Mouse (Mus musculus) retina, postnatal 7 days (tissue): ENCODE measurements around the gene Spata45.
A peak's percentile ranks its signal among the peaks of the same experiment; 100 is the strongest.

Experiments used
- DNase-seq: peaks from one replicate; pipeline ENCODE4 v3.0.0-alpha.2; 2012; ENCODE audit warnings: low read depth, low spot score

The Spata45 gene

DNA sequence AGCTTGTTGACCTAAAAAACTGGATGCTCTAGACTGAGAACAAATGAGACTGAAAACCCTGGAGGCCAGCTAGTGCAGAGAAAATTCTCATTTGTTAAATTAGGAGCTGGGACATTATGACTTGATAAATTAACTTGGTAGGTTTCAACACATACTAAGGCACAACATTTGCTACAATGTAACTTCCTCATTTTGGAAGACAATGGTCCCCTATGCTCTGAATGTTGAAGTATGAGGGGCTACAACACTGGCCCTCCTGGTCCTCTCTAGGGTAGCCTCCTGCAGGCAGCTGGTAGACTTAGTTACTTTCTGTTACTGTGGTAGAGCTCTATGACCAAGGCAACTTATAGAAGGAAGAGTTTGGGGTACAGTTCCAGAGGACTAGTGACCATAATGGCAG, 4.9 kb downstream of the Spata45 start:
- no peak for DNase-seq

DNA sequence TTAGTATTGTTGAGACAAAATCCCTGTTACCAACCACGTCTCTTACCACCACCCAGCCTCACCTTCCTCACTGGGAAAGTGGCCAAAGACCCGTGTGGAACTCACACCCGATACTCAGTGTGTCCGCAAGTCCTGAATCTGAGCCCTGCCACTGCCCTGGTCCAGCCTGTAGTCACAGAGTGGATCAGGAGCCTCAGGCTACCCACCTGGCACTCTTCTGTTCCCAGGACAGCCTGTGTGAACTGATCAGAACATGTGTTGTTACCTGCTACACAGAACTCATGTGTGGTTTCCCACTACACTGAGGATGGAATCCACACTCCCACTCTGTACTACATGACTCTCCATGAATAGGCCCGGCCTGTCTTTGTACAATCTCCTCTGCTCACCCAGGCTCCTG, 5.7 kb downstream of the Spata45 start:
- no peak for DNase-seq

DNA sequence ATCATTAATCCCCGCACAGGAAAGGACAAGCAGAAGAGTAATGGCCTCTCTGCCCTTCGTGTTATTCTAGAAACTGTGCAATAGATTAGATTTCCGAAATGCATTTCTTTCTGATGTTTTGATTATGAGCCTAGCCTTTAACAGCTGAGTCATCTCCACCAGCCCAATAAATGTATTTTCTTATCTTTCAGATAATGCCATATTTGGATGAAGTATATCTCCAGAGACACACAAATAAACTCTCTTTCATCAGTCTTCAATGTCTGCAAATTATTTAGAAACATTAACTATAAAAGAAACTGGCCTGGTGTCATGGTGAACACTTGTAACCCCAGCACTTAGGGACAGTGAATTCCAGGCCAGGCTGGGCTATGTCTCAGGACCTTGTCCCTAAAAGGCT, 6.2 kb downstream of the Spata45 start:
- DNase-seq, result no peak

DNA sequence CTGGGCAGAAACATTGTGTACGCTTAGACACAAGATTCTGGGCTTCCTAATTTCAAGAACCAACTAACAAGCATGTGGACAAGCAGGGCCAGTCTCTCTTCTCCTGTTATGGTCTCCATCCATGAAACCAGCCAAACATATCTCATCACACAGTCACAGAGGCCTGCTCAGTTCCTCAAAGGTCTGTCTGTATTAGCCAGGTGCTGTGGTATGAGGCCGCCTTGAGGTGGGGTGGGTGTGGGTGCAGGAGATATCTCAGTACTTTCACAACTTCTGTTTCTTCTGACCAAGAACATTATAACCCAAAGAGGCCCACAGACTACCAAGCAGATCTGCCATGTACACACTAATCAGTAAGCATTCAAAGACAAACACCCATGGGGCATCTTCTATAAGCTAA, 8.8 kb downstream of the Spata45 start:
- DNase-seq, result no peak

DNA sequence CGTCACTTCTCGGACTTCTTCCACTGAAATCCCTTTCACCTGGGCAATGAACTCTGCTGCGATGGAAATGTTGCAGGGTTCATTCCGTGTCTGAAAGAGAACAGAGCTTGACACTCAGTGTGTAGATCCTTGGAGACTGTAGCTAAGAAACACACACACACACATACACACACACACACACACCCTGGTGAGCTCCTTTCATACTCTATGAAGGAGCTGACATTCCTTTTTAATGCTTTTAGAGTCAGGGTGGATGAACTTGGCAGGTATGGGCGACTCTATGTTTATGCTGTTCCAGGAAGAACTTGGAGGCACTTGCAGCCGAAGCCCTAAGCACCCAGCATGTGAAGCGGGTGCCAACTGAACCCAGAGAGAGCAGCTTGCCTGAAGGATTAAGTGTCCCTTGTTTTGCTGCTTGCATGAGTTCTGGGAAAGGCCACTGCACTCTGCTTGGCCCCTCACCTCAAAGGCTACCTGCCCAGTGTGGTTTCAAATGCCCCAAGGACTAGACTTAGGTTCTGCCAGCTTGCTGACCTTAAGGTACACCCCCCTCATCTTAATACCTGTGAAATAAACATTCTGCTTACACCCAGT, 9.9 kb downstream of the Spata45 start:
- no peak for DNase-seq

DNA sequence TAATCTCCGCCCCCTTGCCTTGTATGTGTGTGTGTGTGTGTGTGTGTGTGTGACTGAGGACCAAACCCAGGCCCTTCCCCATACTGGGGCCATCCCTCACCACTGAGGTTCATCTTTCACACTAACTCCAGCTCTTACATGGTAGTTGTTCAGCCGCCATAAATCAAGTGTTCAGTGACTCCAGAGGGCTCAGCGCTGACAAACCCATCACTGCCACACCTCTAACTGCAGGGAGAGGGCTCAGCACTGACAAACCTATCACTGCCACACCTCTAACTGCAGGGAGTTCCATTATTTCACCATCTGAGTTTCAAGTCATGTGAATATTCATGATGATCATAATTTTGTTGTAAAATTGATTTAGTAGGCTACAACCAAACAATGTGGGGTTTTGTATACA, 17.1 kb downstream of the Spata45 start:
- DNase-seq, result no peak

DNA sequence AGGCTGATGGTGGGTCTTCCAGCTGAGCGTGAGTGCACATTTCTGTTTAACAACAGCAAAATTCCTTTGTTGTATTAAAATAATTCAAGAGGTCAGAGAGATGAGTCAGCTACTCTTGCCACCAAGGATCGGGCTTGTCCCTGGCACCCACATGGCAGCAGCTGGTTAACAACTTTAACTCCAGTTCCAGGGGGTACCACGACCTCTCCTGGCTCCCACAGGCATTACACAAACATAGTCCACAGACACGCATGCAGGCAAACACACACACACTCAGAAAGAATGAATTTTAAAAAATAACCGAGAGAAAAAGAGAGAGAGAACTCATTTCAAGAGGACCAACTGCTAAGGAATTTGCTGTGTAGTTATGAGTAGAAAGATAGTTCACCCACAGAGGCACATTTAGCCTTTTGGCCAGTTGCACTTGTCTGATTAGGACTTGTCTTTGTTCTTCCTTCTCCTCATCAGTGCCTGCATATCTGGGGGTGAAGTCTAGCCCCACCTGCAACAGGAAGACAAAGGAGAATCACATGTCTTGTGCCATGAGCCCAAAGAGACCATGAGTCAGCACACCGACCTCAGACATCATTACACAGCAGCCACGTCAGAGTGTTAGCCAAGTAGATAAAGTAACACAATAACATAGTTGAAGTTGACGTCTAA, 18.6 kb downstream of the Spata45 start:
- no peak for DNase-seq

DNA sequence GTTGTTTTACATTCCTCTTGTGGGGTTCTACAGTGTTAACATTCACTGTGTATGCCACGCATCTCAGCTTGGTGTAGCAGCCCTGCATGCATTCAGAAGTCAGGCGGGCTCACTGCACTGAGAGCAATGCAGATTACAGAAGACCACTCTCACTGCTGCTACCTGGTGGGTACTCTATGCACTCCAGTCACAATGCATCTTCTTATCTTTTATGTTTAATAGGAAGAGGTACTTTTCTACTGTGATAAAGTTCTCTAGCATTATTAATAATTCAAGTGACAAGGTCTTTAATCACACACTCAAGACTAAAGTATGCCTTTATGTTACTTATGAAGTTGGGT, 19.1 kb downstream of the Spata45 start:
- no peak for DNase-seq

DNA sequence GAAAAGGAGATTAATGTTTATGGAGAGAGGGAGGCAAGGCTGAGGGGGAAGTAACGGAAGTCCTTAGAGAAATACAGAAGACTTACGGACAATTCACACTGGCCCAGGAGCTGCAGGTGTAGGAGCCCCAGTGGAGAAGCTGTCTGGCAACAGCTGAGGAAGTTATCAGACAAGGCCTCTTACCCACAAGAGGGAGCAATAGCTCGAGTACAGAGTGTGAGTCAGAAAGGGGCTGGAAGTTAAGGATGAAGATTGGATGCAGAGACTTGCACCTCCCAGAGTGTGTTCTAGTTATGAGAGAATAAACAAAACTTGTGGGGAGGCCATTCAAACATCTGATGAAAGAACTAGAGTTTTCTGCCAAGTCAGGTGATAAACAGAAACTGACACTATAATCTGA, 21.0 kb downstream of the Spata45 start:
- DNase-seq, result no peak

DNA sequence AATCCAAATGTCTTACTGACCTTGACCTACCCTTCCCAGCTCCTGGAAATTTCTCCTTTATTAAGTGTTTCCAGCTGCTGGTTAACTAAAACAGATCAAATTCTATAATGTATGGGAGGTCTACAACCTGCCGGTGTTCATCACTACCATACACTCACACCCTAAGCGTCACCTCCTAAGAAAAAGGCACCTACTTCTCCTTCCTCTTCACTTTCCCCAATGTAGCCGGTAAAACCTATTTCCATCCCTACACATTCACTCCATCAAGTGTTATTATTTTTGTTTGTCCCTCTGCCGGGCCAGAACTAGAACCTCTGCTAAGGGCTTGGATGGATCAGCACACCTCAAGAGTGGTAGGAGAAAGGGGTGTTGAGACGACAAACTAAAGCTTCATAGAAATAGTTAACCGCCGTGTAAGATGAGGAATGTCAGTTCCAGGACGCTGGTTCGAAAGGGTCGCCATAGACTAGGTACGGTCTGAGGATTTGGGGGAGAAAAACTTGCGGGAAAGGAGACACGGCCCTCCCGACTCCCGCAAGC, 25.9 kb downstream of the Spata45 start:
- no peak for DNase-seq

DNA sequence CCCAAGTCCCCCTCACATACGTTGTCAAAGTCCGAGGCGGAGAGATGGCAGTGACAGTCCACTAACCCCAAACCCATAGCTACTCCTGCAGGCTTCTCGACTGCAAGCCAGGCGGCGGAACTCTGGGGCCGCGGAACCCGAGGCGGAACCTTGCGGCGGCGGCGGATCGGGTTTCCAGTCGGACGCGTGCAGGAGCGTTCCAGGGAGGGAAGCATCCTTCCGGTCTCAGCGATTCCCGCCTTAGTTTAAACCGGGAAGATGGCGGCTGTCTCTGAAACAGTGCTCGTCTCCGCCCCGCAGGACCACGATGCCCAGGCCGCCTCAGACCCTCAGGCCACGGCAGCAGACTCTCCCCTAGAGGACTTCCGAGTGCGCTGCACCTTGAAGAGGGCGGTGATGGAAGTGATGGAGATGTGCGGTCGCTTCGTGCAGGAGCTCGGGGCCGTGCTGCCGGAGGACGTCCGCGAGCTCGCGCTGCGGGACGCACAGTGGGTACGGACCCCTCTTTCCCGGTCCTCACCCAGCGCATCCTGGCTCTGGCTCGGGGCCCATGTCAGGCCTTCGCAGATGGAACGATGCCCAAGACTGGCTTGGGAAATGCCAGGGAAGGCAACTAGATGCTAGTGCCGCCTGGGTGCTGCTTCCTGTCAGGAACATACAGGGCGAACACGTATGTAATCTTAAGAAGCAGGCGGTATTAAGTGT, 26.5 kb downstream of the Spata45 start, which contains the start of the genes Tatdn3 and Nsl1:
TSS of gene Tatdn3 (minus strand) at position 152 of the 705 bp plus-strand sequence.
TSS of gene Nsl1 (plus strand) at position 232 of the 705 bp plus-strand sequence.
- peak; percentile 84 for DNase-seq

DNA sequence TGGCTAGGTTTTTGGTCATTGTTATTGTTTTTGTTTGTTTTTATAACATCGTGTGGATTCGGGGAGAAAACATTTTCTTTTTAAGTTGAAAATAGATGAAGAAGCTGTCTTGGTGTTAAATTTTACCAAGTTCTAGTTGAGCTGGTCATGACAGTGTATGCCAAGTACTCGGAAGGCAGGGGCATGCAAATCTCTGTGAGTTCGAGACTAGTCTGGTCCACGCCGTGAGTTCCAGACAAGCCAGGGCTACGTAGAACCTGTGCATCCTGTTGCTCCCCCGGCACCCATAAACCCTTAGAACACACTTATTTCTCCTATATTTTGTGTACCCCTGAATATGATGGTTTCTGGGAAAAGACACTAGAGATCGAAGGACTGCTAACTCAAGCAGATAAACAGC, 27.3 kb downstream of the Spata45 start:
- no peak for DNase-seq

DNA sequence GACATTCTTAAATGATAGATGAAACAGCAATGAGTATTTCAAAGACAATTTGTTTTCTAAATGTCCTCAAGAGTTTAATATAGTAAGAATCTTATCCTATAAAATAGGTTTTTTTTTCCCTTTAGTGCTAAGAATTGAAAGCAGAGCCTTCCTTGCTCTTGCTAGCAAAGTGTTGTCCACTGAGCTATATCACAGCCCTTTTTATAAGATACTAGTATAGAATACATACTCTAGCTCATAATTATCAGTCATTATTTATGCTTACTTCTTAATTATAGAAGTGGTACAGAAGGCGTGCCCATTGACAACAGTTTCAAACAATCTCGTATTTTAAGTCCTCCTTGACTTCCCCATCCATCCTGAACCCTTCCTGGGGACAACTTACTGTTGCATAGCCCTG, 28.1 kb downstream of the Spata45 start:
- no peak for DNase-seq

DNA sequence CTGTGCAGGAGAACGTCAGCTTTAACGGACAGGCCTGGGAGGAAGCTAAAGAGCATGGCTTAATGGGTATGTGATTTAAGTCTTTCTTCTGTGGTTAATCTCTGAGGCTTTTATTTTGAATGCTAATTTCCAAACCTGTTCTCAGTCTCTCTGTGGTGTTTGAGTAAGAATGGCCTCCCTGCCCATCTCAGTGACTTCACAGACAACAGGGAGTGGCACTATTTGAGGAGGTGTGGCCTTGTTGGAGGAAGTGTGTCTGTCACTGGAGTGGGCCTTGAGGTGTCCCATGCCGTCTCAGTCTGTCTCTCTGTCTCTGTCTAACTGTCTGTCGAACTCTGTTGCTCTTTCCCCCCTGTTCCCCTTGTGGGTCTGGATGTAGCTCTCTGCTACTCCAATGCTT, 28.7 kb downstream of the Spata45 start:
- DNase-seq, result no peak

DNA sequence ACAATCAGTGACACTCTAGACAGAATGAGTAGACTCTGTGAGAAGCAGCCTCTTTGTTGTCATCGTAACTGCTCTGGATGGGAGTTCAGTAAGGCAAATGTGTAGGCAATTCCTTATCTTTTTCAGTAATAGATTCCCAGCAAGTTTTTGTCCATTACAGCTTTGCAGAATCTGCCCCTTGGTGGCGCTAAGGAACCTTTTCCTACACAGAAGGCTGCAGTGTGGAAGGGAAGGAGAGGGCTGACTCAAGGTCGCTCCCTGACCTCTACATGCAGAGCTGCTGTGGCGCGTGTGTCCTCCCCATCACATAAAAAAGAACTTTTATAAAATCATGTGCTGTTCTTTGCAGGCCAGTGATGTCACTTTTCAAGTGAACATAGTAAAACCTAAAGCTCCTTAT, 31.9 kb downstream of the Spata45 start:
- DNase-seq, result no peak

DNA sequence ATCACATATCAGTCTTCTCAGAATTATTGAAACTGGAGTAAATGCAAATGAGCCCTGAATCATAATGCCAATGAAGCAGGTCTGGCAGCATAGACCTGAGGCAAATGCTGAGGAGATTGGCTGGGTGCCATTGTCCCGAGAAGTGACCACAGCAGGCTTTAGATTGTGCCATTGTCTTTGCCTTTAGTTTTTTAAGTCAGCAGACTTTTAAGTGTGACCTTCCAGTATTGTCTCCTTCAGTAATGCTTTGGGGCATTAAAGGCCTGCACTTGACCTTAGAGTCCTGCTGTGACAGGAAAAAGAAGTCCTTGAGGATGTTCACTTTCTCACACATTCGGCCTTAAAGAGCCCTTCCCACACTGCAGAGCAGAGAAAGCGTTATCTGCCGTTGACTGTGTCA, 33.8 kb downstream of the Spata45 start:
- DNase-seq, result no peak

DNA sequence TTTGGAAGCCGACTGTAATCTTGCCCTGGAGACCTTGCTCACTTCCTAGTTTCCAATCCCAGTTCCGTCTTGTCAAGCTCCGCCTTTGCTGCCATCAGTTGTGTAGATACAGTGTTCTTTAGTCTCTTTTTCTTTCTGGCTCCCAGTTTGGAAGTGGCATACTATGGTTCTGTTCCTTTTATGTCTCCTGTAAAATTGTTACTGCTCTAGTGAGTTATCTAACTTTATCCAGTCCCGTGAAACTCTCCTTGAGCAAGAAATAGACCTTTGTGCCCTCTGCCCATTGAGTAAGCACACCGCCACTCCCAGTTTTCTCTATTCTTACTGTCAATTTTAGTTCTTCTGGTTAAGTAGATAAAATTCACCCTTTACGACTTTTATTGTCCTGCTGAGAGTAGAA, 35.2 kb downstream of the Spata45 start:
- no peak for DNase-seq

DNA sequence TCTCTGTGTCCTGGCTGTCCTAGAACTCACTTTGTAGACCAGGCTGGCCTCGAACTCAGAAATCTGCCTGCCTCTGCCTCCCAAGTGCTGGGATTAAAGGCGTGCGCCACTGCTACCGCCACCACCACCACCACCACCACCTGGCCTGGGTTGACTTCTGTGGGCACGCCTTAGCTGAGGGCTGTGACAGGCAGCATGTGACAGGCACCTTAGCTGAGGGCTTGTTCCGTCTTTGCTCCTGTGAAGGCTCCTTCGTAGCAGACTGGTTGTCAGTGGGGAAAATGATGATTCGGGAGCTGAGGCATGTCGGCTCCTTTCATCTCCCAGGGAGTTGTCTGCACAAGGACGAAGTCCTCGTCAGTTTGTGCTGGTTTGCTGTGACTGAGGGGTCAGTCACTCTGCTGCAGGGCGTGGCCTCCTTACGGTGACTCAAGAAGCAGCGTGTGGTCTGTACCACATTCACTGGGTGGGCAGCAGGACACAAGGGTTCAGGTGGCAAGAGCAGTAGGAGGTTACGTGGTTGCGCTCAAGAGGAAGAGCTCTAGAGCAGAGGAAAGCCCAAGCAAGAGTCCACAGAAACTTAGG, 36.0 kb downstream of the Spata45 start:
- no peak for DNase-seq

DNA sequence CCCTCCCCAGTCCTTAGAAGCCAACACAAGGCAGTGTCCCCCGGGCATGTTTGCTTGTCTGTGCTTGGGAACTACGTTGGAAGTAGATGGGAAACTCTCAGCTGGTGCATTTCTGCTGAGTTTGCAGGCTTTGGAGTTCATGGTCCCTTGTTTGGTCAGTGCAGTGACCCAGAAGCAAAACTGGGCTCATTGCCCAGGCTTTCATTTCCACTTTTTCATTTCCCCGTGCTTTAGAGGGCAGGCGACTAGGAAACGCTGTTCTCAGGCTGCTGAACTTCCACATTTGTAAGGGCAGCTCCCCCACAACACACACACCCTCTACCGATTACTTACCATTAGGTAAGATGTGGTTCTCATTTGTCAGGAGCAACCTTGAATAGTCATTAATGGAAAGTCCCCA, 36.6 kb downstream of the Spata45 start:
- DNase-seq, result no peak

DNA sequence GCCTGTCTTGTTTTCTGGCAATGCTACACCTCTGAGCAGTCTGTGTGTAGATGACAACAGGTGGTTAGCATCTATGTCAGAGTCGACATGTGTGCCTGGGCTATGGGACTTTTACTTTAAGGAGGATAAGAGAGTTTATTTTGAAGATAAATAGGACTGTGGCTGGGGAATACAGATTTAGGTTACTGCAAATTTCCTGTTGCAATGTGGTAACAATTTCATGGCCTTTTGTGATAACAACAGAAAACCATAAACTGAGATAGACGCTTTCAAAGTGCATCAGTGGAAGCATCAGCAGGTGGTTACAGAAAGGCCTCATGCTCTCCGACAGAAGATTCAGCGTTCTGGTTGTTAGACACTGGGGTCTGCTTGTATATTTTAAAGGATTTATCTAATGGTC, 37.0 kb downstream of the Spata45 start:
- DNase-seq, result no peak

DNA sequence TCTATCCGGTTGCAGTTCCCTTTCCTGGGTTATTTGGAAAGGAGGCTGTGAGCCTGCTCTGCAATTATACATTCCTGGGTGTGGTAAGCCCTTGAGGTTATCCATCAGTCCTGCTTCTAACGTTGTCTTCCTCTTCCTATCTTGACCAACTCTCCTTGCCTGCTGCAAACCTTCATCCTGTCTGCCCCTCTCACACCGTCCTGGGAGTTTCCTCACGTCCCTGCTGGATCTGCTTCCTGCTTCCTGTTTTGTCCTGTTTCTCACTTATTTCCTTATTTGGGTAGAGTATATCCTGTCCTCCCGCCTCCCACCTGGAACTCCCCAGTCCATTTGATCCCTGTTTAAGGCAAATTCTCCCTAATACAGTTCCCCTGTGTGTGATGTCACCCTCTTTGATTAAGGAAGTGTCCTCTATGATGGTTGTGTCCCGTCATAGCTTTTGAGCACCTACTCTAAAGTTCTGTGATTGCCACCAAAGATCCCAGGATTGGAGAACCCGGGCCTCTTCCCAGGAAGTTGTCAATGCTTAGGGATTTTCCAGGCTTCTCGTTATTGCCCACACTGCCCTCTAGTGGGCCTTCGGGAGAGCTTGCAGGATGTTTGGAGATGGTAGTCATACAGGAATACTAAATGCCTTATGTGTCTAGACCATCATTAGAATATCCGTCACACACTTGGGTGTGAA, 38.9 kb downstream of the Spata45 start:
- DNase-seq, result peak; percentile 65

DNA sequence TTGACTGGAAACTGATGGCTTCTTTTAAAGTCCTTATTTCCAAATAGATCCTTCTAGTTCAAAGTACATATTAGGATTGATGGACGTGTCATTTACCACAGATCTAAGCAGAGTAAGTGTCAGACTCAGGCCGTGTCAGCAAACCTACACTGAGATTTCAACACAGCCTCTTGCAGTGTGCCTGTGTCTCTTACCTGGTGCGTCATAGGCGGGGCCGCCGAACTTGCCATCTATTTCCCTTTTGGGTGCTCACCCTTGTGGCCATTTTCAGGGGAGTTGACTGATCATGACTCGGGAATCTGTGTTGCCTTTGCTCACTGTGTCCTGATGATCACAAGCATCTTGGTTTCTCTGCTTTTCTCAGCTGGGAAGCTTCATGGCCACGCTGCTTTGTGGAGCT, 46.8 kb downstream of the Spata45 start:
- DNase-seq, result no peak
